Mouse (Mus musculus): Measurements from ENCODE around the gene Reep3. TPM values are rescaled to one million over a fixed set of nuclear protein-coding genes. Genes with fewer than 3 reads are reported as not detected.

The Reep3 gene
- total and polyA plus RNA-seq, 3 experiments: 0.01 TPM; not detected in 2

DNA sequence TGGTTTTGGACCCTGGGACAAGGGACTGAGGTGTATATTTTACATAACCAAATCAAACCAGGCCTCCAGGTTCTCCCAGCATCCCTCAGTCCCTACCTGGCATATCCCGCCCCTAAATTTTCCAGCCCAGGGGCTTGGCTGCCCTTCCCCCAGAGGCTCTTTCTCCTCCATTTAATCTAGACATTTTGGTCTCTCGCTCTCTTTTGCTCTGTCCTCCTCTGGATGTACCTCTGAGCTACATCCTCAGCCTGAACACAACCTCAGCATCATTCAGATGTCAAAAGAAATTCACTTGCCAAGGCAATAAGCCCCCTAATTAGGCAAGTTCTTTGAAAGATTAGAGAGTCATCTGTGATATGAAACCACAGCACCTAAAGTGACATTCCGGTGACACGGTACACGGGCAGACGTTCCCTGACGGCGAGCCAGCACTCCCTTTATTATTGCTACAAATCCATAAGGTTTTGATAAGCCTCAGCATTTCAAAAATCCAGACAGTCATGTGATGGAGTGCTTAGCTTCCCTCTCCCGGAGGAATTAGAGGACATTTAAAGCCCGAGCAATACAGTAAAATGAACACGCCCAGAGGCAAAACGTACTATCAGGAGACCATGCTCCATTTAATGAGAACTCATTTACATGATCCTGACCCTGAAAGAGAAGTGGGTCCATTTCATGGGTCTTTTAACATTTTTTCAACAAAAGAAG lies 51.4 kb downstream of the Reep3 start:
- Histone ChIP-seq H3K4me1 (ENCODE audit: control insufficient read depth in 1 of 2, insufficient read depth in 2 of 2, low read length in 2 of 2) (no peaks in the 10 kb centered on the region), H3K27ac (ENCODE audit: control insufficient read depth, low read depth, low read length) (no peak overlapping the region), H3K9ac (ENCODE audit: control insufficient read depth, low read depth, low read length, poor library complexity, severe bottlenecking) (no peak overlapping the region), H3K9me3 (replicated peaks; ENCODE audit: insufficient read depth, low read length) (no peaks in the 10 kb centered on the region), H3K4me3 (ENCODE audit: control insufficient read depth in 1 of 2, insufficient read depth in 1 of 2, low read depth in 2 of 2, low read length in 2 of 2) (no peak overlapping the region), H3K27me3 (ENCODE audit: control insufficient read depth in 1 of 2, insufficient read depth in 2 of 2, low read length in 2 of 2) (no peaks in the 10 kb centered on the region; a peak in 1 of 4 replicates), H3K79me2 (ENCODE audit: control insufficient read depth, insufficient read depth, low read length, poor library complexity) (no peaks in the 10 kb centered on the region), H3K36me3 (ENCODE audit: control insufficient read depth in 1 of 2, insufficient read depth in 2 of 2, low read length in 2 of 2) (no peaks in the 10 kb centered on the region)
- DNase-seq (ENCODE audit: low read depth, low spot score): no peak
- TF ChIP-seq POLR2AphosphoS5 (IDR thresholded peaks at IDR 0.05; ENCODE audit: borderline replicate concordance, low read depth, low read length): no peak
- no peak for TF ChIP-seq BHLHE40 (IDR thresholded peaks at IDR 0.05; ENCODE audit: borderline replicate concordance, low read depth, low read length)
- no peak for TF ChIP-seq MAX (IDR thresholded peaks at IDR 0.05; ENCODE audit: low read length)
- TF ChIP-seq KAT2A (conservative IDR thresholded peaks at IDR 0.05; ENCODE audit: low read depth, low read length): no peak

- DNase-seq (ENCODE audit: low read depth, low spot score): no peak
- Histone ChIP-seq H3K79me2 (ENCODE audit: control insufficient read depth, insufficient read depth, low read length, poor library complexity) (no peaks in the 10 kb centered on the region), H3K4me1 (ENCODE audit: control insufficient read depth in 1 of 2, insufficient read depth in 2 of 2, low read length in 2 of 2) (no peaks in the 10 kb centered on the region), H3K9ac (ENCODE audit: control insufficient read depth, low read depth, low read length, poor library complexity, severe bottlenecking) (no peak overlapping the region), H3K9me3 (replicated peaks; ENCODE audit: insufficient read depth, low read length) (no peaks in the 10 kb centered on the region), H3K27ac (ENCODE audit: control insufficient read depth, low read depth, low read length) (no peak overlapping the region), H3K27me3 (ENCODE audit: control insufficient read depth in 1 of 2, insufficient read depth in 2 of 2, low read length in 2 of 2) (no peaks in the 10 kb centered on the region; a peak in 1 of 4 replicates), H3K4me3 (ENCODE audit: control insufficient read depth in 1 of 2, insufficient read depth in 1 of 2, low read depth in 2 of 2, low read length in 2 of 2) (no peak overlapping the region), H3K36me3 (ENCODE audit: control insufficient read depth in 1 of 2, insufficient read depth in 2 of 2, low read length in 2 of 2) (no peaks in the 10 kb centered on the region)
- TF ChIP-seq UBTF (IDR thresholded peaks at IDR 0.05; ENCODE audit: borderline replicate concordance, insufficient read depth, low read depth, low read length): no peak
- no peak for TF ChIP-seq TCF12 (IDR thresholded peaks at IDR 0.05; ENCODE audit: low read depth, low read length)
- no peak for TF ChIP-seq TAL1 (IDR thresholded peaks at IDR 0.05; ENCODE audit: low read length)
- no peak for TF ChIP-seq USF2 (IDR thresholded peaks at IDR 0.05; ENCODE audit: borderline replicate concordance in 1 of 2, insufficient read depth in 1 of 2, low read depth in 1 of 2, low read length in 2 of 2)
- TF ChIP-seq SIN3A (IDR thresholded peaks at IDR 0.05; ENCODE audit: low read length): no peak
Observed at GRCm38 (mm10) chr10:67044346-67044745, 52.4 kb downstream of the Reep3 start.

GRCm38 (mm10) chr10:67043236-67043635 lies 53.5 kb downstream of the Reep3 start:
- DNase-seq (ENCODE audit: low read depth, low spot score): no peak
- Histone ChIP-seq H3K4me1 (ENCODE audit: control insufficient read depth in 1 of 2, insufficient read depth in 2 of 2, low read length in 2 of 2) (no peaks in the 10 kb centered on the region), H3K27me3 (ENCODE audit: control insufficient read depth in 1 of 2, insufficient read depth in 2 of 2, low read length in 2 of 2) (no peaks in the 10 kb centered on the region; a peak in 1 of 4 replicates)

More at GRCm38 (mm10) chr10:67043236-67043635, 53.5 kb downstream of the Reep3 start:
- H3K36me3 ChIP-seq (ENCODE audit: control insufficient read depth in 1 of 2, insufficient read depth in 2 of 2, low read length in 2 of 2): no peaks in the 10 kb centered on the region
- H3K4me3 ChIP-seq (ENCODE audit: control insufficient read depth in 1 of 2, insufficient read depth in 1 of 2, low read depth in 2 of 2, low read length in 2 of 2): no peak overlapping the region
- H3K9ac ChIP-seq (ENCODE audit: control insufficient read depth, low read depth, low read length, poor library complexity, severe bottlenecking): no peak overlapping the region
- H3K79me2 ChIP-seq (ENCODE audit: control insufficient read depth, insufficient read depth, low read length, poor library complexity): no peaks in the 10 kb centered on the region
- TF ChIP-seq CHD2 (IDR thresholded peaks at IDR 0.05; ENCODE audit: low read length): no peak
- TF ChIP-seq HCFC1 (IDR thresholded peaks at IDR 0.05; ENCODE audit: low read depth, low read length): no peak
- TF ChIP-seq UBTF (IDR thresholded peaks at IDR 0.05; ENCODE audit: borderline replicate concordance, insufficient read depth, low read depth, low read length): no peak
- TF ChIP-seq ZMIZ1 (IDR thresholded peaks at IDR 0.05; ENCODE audit: low read depth, low read length): no peak
- no peak for TF ChIP-seq GABPA (IDR thresholded peaks at IDR 0.05; ENCODE audit: low read depth, low read length)
- TF ChIP-seq POLR2AphosphoS2 (IDR thresholded peaks at IDR 0.05; ENCODE audit: low read length): no peak
- no peak for TF ChIP-seq USF1 (IDR thresholded peaks at IDR 0.05; ENCODE audit: low read depth, low read length)
- TF ChIP-seq NRF1 (IDR thresholded peaks at IDR 0.05; ENCODE audit: insufficient read depth, low read depth, low read length, poor library complexity, severe bottlenecking): no peak
- TF ChIP-seq ZKSCAN1 (IDR thresholded peaks at IDR 0.05; ENCODE audit: low read depth, low read length): no peak
- TF ChIP-seq MYC (IDR thresholded peaks at IDR 0.05; ENCODE audit: low read depth, low read length): no peak
- no peak for TF ChIP-seq TAL1 (IDR thresholded peaks at IDR 0.05; ENCODE audit: low read length)
- no peak for TF ChIP-seq RAD21 (IDR thresholded peaks at IDR 0.05; ENCODE audit: low read depth, low read length)
- no peak for TF ChIP-seq SMC3 (IDR thresholded peaks at IDR 0.05; ENCODE audit: low read depth, low read length)
- TF ChIP-seq ETS1 (IDR thresholded peaks at IDR 0.05; ENCODE audit: low read depth, low read length): no peak
- TF ChIP-seq CTCF (IDR thresholded peaks at IDR 0.05 in 2 of 3, conservative IDR thresholded peaks at IDR 0.05 in 1 of 3; ENCODE audit: control insufficient read depth in 1 of 3, insufficient read depth in 1 of 3, low read depth in 2 of 3, low read length in 3 of 3, poor library complexity in 1 of 3, severe bottlenecking in 1 of 3): no peak
- TF ChIP-seq RCOR1 (IDR thresholded peaks at IDR 0.05; ENCODE audit: low read depth, low read length): no peak
- H3K27ac ChIP-seq (ENCODE audit: control insufficient read depth, low read depth, low read length): no peak overlapping the region
- no peaks in the 10 kb centered on the region for H3K9me3 ChIP-seq (replicated peaks; ENCODE audit: insufficient read depth, low read length)
